Mouse (Mus musculus): ENCODE measurements around the gene Ptma. TPM values are rescaled to one million over a fixed set of nuclear protein-coding genes. Genes with fewer than 3 reads are reported as not detected.
A peak's percentile ranks its signal among the peaks of the same experiment; 100 is the strongest.
"Not testable (repeated sequence)": the region's sequence is repeated elsewhere in the genome, so short reads cannot be mapped to it uniquely, and the experiment has no call there.

The Ptma gene
- total RNA-seq, 2 experiments from 2014 or later, result 453 to 549 TPM

GRCm38 (mm10) chr1:86513031-86513430, 13.5 kb upstream of the Ptma start:
- DNase-seq (ENCODE audit: low spot score in 2 of 2), result not testable (repeated sequence)

GRCm38 (mm10) chr1:86515715-86516410, 10.7 kb upstream of the Ptma start:
- DNase-seq (ENCODE audit: low spot score in 2 of 2), result no peak

GRCm38 (mm10) chr1:86517076-86517475, 9.4 kb upstream of the Ptma start:
- no peak for DNase-seq (ENCODE audit: low spot score in 2 of 2)

DNA sequence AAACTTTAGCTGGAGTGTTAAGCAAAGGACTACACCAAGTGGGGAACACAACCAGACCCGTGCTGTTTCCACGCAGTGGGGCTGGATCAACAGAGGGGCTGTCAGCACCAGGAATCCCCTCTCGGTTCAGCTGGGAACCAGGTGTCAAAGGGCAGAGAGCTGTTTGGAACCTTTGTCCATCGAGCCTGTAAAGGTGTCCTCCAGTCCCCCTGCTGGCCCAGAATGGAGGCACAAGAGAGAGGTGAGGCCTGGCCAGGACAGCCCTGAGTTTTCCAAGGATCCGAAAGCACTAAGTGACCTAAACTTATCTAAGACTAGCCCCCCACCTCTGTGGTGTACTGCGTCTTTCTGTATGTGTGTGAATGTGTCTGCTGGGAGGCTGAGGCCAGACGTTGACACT, 6.2 kb upstream of the Ptma start:
- no peak for DNase-seq (ENCODE audit: low spot score in 2 of 2)

- no peak for DNase-seq (ENCODE audit: low spot score in 2 of 2)
Measured at GRCm38 (mm10) chr1:86522286-86522871, 4.1 kb upstream of the Ptma start.

DNA sequence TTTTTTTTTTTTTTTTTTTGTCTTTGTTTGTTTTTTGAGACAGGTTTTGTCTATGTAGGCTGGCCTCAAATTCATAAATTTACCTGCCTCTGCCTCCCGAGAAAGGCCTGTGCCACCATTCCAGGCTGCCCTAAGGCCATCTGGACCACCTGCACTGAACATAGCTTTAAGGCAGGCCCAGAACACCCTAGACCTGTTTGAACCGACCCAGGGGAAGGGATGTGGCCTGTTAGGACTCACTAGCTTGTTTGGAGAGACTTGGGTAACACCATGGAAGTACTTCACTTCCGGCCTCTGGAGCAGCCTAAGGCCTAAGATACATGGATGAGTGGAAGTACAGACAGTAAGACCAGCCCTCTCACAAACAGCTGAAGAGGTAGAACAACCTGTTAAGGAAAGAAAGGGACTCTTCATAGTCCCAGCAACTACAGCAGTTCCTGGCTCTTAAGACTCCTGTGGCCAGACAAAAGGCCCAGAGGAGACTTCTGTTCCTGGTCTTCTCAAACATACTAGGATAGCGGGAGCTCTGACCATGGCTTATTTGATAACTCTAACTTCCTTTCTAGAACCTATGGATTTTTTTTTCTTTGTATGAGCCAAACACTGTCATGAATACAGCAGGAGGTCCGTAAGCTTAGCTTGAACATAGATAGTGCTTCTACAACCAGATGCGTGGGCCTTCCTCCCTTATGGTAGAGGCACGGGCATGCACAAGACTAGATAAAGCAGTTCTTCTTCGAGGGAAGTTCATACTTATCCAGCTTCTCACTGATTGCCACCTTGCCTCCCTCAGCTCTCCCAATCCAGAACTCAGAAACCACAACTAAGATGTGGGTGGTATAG, 2.5 kb upstream of the Ptma start:
- DNase-seq (ENCODE audit: low spot score in 2 of 2), result no peak

DNA sequence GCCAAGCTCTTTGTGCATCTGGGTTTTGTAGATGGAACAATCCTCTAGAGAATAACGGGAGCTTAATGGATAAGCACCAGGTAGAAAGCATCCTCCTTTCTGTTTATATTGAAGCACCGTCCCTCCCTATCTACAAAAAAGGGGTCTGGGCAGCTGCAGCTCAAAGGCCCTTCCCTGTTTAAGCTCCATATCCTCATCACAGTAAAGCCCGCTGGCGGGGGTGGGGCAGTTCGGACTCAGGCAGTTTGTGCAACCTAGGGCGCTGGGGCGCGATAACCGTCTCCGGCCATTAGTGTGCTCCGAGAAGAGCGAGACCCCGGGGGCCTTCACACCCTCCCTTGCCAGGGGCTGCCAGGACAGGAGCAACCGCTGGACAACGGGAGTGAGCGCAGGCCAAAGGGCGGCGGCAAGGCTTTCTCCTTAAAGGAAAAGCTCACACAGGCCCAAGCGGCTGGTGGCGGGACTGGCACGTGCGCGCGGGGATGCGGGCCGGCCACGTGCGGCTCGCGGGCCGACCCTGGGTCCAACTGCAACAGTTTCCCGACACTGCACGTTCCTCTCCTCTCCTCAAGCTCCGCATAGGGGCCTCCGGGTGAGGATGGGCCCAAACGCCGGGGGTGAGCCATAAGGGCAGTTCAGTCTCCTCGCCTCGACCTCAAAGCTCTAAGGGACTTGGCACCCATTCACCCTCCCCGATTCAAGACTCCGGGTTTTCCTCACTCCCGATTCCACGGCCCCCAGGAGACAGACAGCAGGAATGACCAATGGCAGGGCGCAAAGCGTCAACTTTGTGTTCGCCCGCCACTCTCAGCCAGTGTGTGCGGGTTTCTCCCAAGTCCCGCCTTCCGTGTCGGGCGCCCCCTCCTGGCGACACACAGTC, 1.7 kb upstream of the Ptma start:
- peak; percentile 100 for DNase-seq (ENCODE audit: low spot score in 2 of 2)

DNA sequence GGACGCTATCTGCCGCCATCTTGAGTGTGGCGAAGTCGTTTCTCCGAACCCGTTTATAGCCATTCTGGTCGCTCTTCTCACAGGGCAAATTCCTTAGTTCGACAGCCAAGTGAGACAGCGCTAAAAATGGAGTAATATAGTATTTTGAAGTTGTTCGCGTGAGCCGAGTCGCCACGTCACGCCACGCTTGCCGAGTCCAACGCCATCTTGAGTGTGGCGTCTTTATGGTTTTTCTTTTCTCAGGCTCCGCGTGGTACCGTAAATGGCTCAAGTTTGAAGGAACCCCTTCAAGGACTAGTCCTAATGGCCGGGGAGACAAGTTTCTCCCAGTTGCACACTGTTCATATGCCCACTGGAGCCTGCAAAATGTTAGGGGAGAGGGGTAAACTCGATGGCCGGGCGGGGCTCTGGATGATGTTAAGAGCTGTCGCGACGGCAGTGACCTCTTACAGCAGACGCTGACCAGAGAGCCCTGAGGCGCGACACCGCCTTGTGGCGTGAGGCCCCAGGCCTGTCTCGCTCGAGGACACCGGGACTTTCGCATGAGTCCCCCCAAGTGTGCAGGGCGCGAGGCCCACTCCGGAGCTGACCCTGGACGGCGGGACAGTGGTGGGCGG, 919 bp upstream of the Ptma start:
- no peak for DNase-seq (ENCODE audit: low spot score in 2 of 2)

- peak in 1 of 2 experiments; percentile 54 for DNase-seq (ENCODE audit: low spot score in 2 of 2)
Measured at GRCm38 (mm10) chr1:86526789-86527598, 468 bp downstream of the Ptma start.

- DNase-seq (ENCODE audit: low spot score in 2 of 2), result peak; percentile 95 to 97
Measured at GRCm38 (mm10) chr1:86527599-86528486, 1.3 kb downstream of the Ptma start.

- no peak for DNase-seq (ENCODE audit: low spot score in 2 of 2)
Measured at GRCm38 (mm10) chr1:86528571-86529180, 2.1 kb downstream of the Ptma start.

- DNase-seq (ENCODE audit: low spot score in 2 of 2), result no peak
Measured at GRCm38 (mm10) chr1:86529590-86529989, 3.1 kb downstream of the Ptma start.

DNA sequence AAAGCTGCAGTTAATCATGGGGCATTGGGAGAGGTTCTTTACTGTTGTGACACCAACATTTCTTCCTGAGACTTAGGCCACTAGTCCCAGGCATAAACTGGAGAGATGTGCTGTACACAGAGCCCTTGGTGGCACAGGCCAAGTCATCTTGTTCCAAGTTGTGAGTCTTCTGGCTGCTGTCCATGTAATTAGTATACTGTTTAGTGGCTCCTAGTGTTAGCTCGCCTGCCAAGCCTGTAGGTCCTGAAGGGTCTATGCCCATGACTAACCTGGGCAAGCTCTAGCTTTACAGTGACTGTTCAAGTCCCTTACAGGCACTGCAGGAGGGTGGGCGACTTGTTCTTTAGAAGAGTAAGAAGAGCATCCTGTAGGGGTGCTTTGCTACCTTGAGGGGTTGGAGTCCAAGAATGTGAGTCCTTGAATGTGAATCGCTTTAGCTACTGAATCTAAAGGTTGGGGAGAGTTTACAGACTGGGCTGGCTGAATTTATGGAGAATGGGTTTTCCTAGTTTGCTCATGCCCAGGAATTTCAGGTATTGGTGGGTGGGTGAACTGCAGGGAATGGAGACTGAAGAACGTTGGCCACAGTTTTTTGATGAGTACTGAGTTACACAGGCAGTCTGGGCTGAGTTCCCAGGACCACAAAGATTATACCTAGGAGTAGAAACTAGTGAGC, 4.5 kb downstream of the Ptma start:
- DNase-seq (ENCODE audit: low spot score in 2 of 2), result no peak

- no peak for DNase-seq (ENCODE audit: low spot score in 2 of 2)
Measured at GRCm38 (mm10) chr1:86531547-86532321, 5.2 kb downstream of the Ptma start.

GRCm38 (mm10) chr1:86532362-86533051, 6.0 kb downstream of the Ptma start:
- DNase-seq (ENCODE audit: low spot score in 2 of 2), result peak; percentile 93 to 96

GRCm38 (mm10) chr1:86533411-86534130, 7.0 kb downstream of the Ptma start:
- DNase-seq (ENCODE audit: low spot score in 2 of 2), result no peak
